8 mouse cellular contexts compared by ENCODE assay signal in genomic region chr5:136201832-136202231, GRCm38 (mm10). TPM values are rescaled to one million over a fixed set of nuclear protein-coding genes. Genes with fewer than 3 reads are reported as not detected.
A peak's percentile ranks its signal among the peaks of the same experiment; 100 is the strongest.
DNase-seq lines count a peak whose midpoint lies in the region; ATAC-seq and TF ChIP-seq lines count a peak whose summit lies in the region.

No protein-coding gene starts in this region.

- peaks cover 7% of the 10 kb centered on the region; the same call in 1 of the 2 replicates for H3K4me1 ChIP-seq in kidney, adult 2 months (ENCODE audit: control insufficient read depth, insufficient read depth, low read length)
- H3K4me1 ChIP-seq in limb, embryonic 15.5 days: peaks cover 12% of the 10 kb centered on the region

- no peak overlapping the region for H3K4me3 ChIP-seq in kidney, adult 2 months (ENCODE audit: insufficient read depth, low read depth, low read length)
- H3K4me3 ChIP-seq in limb, embryonic 15.5 days: no peak overlapping the region

- TF ChIP-seq CTCF in kidney, adult 2 months (conservative IDR thresholded peaks at IDR 0.05; ENCODE audit: insufficient read depth, insufficient read length, low read depth, low read length): peak; percentile 94

- peak; percentile 42 for ATAC-seq in common myeloid progenitor, adult 5-6 weeks (replicated peaks; ENCODE audit: low read depth, poor library complexity, severe bottlenecking)
- ATAC-seq in limb, embryonic 15.5 days (ENCODE audit: insufficient number of reproducible peaks, low FRiP score, low TSS enrichment, low read depth): peak; percentile 25; the same call in 1 of the 2 replicates

- 30% methylated on average over 7 of the region's 7 CpGs for WGBS in kidney, adult 2 months
- WGBS in limb, embryonic 15.5 days: 25% methylated on average over 7 of the region's 7 CpGs

- H3K36me3 ChIP-seq in kidney, adult 2 months (ENCODE audit: control insufficient read depth, insufficient read depth, low read length): no peaks in the 10 kb centered on the region
- H3K36me3 ChIP-seq in limb, embryonic 15.5 days: peaks cover 5% of the 10 kb centered on the region

- H3K9ac ChIP-seq in limb, embryonic 15.5 days: no peak overlapping the region

- no peak overlapping the region for H3K4me2 ChIP-seq in limb, embryonic 15.5 days

- H3K27ac ChIP-seq in kidney, adult 2 months (ENCODE audit: insufficient read depth, low read depth, low read length): no peak overlapping the region
- no peak overlapping the region for H3K27ac ChIP-seq in limb, embryonic 15.5 days

- DNase-seq in 416B (ENCODE audit: low read depth) (peak; percentile 62), WW6 (ENCODE audit: low read depth, low spot score) (peak; percentile 43)
- peak; percentile 37 to 39 for DNase-seq in gastrocnemius, adult 8-10 months (ENCODE audit: low spot score in 2 of 2)
- peak; percentile 74 for DNase-seq in kidney, adult 2 months
- peak; percentile 74 for DNase-seq in neural tube, embryonic 10.5 days (ENCODE audit: extremely low spot score, low spot score)
- DNase-seq in testis, postnatal 10 days (ENCODE audit: low spot score): peak; percentile 64

- no peak for TF ChIP-seq POLR2A in kidney, adult 2 months (IDR thresholded peaks at IDR 0.05; ENCODE audit: low read depth, low read length)

- H3K27me3 ChIP-seq in kidney, adult 2 months (replicated peaks; ENCODE audit: control insufficient read depth, insufficient read depth, low read length): no peaks in the 10 kb centered on the region
- H3K27me3 ChIP-seq in limb, embryonic 15.5 days: no peaks in the 10 kb centered on the region

- H3K9me3 ChIP-seq in limb, embryonic 15.5 days: no peaks in the 10 kb centered on the region

RNA-seq across cellular contexts. Expression of gene Prkrip1, which starts 3.1 kb away (rescaled TPM):
- 24.2 and 67.2 TPM in 2 replicates for total RNA-seq in common myeloid progenitor, adult 5-6 weeks (2017)
- total RNA-seq in gastrocnemius, adult 8-10 months (2022): 10 to 100 TPM; 17.0 to 18.9 (median 17.6) TPM
- 9.0 and 14.1 TPM in 2 replicates for polyA plus RNA-seq in kidney, adult 2 months (2012; rRNA removed)
- 45.2 and 51.0 TPM in 2 replicates for polyA plus RNA-seq in limb, embryonic 15.5 days (2015; fragmentation: Nextera tagmentation; extraction: Ambion mirVana)

RNA-seq across cellular contexts. Expression of gene Orai2, which starts 31.3 kb away (rescaled TPM):
- total RNA-seq in common myeloid progenitor, adult 5-6 weeks (2017): 26.4 and 33.7 TPM in 2 replicates
- total RNA-seq in gastrocnemius, adult 8-10 months (2022): 1 to 10 TPM in 1 of 4 experiments, under 1 TPM in 3; 0.32 to 1.0 (median 0.45) TPM
- polyA plus RNA-seq in kidney, adult 2 months (2012; rRNA removed): 9.7 and 12.7 TPM in 2 replicates
- polyA plus RNA-seq in limb, embryonic 15.5 days (2015; fragmentation: Nextera tagmentation; extraction: Ambion mirVana): 8.3 and 10.3 TPM in 2 replicates

RNA-seq across cellular contexts. Expression of gene Sh2b2, which starts 44.5 kb away (rescaled TPM):
- total RNA-seq in common myeloid progenitor, adult 5-6 weeks (2017): 4.3 and 8.7 TPM in 2 replicates
- total RNA-seq in gastrocnemius, adult 8-10 months (2022): 1 to 10 TPM; 2.1 to 2.8 (median 2.5) TPM
- 7.5 and 8.7 TPM in 2 replicates for polyA plus RNA-seq in kidney, adult 2 months (2012; rRNA removed)
- 4.9 and 5.8 TPM in 2 replicates for polyA plus RNA-seq in limb, embryonic 15.5 days (2015; fragmentation: Nextera tagmentation; extraction: Ambion mirVana)

Comparison
In these comparisons a context has a peak if more than half of its experiments do, and no peak if none do; other contexts are left out.
1. RNA of gene Orai2, which starts 31.3 kb away (total RNA-seq): 26.4 to 33.7 TPM in common myeloid progenitor, adult 5-6 weeks; 0.32 to 1.0 TPM in gastrocnemius, adult 8-10 months; every median in the first group is over 10 times any median in the second.
2. Peak in every context shown above with its lines, with median percentiles within 50 percentile points of each other: DNase-seq.